Mouse (Mus musculus) midbrain, embryonic 10.5 days (tissue): ENCODE results near the gene Gfpt1. TPM values are rescaled to one million over a fixed set of nuclear protein-coding genes. Genes with fewer than 3 reads are reported as not detected.
"Not testable (repeated sequence)": the region's sequence is repeated elsewhere in the genome, so short reads cannot be mapped to it uniquely, and the experiment has no call there.

ENCODE experiments used
- DNase-seq: peaks from one replicate; pipeline ENCODE4 v3.0.0-alpha.2; 2017; ENCODE audit warnings: low spot score
- H3K27ac ChIP-seq: fragments of 300-500 bp; sonication (generic); replicated peaks from 2 replicates; pipeline ENCODE4 v1.5.1; 2016; ENCODE audit warnings: mild to moderate bottlenecking
- H3K27me3 ChIP-seq: fragments of 300-500 bp; sonication (generic); 2 replicates; pipeline ENCODE4 v1.6.1; 2016; ENCODE audit warnings: low read depth, mild to moderate bottlenecking; ENCODE audit not compliant: poor library complexity, severe bottlenecking
- H3K36me3 ChIP-seq: fragments of 300-500 bp; sonication (generic); 2 replicates; pipeline ENCODE4 v1.6.1; 2016; ENCODE audit warnings: mild to moderate bottlenecking, moderate library complexity
- H3K4me1 ChIP-seq: fragments of 300-500 bp; sonication (generic); 2 replicates; pipeline ENCODE4 v1.6.1; 2016
- H3K4me3 ChIP-seq: fragments of 300-500 bp; sonication (generic); 2 replicates; pipeline ENCODE4 v1.5.1; 2016; ENCODE audit warnings: mild to moderate bottlenecking, moderate library complexity
- H3K9me3 ChIP-seq: fragments of 300-500 bp; sonication (generic); replicated peaks from 2 replicates; pipeline ENCODE4 v1.6.1; 2016; ENCODE audit warnings: mild to moderate bottlenecking
- WGBS: fragments of 180-500 bp; shearing (Covaris S2); methylation state at CpG from one replicate; pipeline ENCODE4 v1.1.7; 2016; 5-methylcytosine and 5-hydroxymethylcytosine counted together
- polyA plus RNA-seq: library from polyadenylated mRNA; unstranded; fragments of >200 nt; fragmentation: Nextera tagmentation; extraction: Ambion mirVana; gene quantifications from 2 replicates; pipeline ENCODE4 v1.2.1, GENCODE M21; 2016

The Gfpt1 gene
- polyA plus RNA-seq, 1 experiment from 2014 or later = 11.5 TPM

GRCm38 (mm10) chr6:87021791-87022190, 20.9 kb upstream of the Gfpt1 start:
- peaks cover 90% of the 10 kb centered on the region for H3K36me3 ChIP-seq
- no peak overlapping the region for H3K27ac ChIP-seq
- no peaks in the 10 kb centered on the region for H3K27me3 ChIP-seq
- no peak overlapping the region for H3K4me3 ChIP-seq
- 98% methylated on average over 12 of the region's 12 CpGs for WGBS
- no peak for DNase-seq
- H3K9me3 ChIP-seq = peaks cover 6% of the 10 kb centered on the region
- no peaks in the 10 kb centered on the region for H3K4me1 ChIP-seq

GRCm38 (mm10) chr6:87026980-87027379, 15.7 kb upstream of the Gfpt1 start:
- H3K27me3 ChIP-seq = no peaks in the 10 kb centered on the region
- DNase-seq = no peak
- 89% methylated on average over 7 of the region's 7 CpGs for WGBS
- H3K4me3 ChIP-seq = no peak overlapping the region
- peaks cover 78% of the 10 kb centered on the region for H3K36me3 ChIP-seq
- no peak overlapping the region for H3K27ac ChIP-seq
- no peaks in the 10 kb centered on the region for H3K4me1 ChIP-seq
- H3K9me3 ChIP-seq = no peaks in the 10 kb centered on the region

GRCm38 (mm10) chr6:87028881-87029280, 13.8 kb upstream of the Gfpt1 start:
- Histone ChIP-seq H3K36me3 (peaks cover 63% of the 10 kb centered on the region), H3K4me3 (no peak overlapping the region), H3K4me1 (no peaks in the 10 kb centered on the region), H3K27me3 (no peaks in the 10 kb centered on the region), H3K9me3 (no peaks in the 10 kb centered on the region), H3K27ac (no peak overlapping the region)
- no peak for DNase-seq

- H3K4me1 ChIP-seq, H3K27ac ChIP-seq, H3K9me3 ChIP-seq, DNase-seq, H3K4me3 ChIP-seq, H3K27me3 ChIP-seq: not testable (repeated sequence)
- WGBS = 93% methylated on average over 7 of the region's 7 CpGs
- peaks cover 39% of the 10 kb centered on the region for H3K36me3 ChIP-seq
Measured at GRCm38 (mm10) chr6:87031310-87031709, 11.3 kb upstream of the Gfpt1 start.

GRCm38 (mm10) chr6:87032401-87032800, 10.2 kb upstream of the Gfpt1 start:
- Histone ChIP-seq H3K9me3 (no peaks in the 10 kb centered on the region), H3K4me3 (no peak overlapping the region), H3K4me1 (no peaks in the 10 kb centered on the region), H3K27me3 (no peaks in the 10 kb centered on the region), H3K36me3 (peaks cover 31% of the 10 kb centered on the region), H3K27ac (no peak overlapping the region)
- DNase-seq = no peak
- 87% methylated on average over 3 of the region's 3 CpGs for WGBS

- WGBS = 91% methylated on average over 3 of the region's 3 CpGs
- no peak overlapping the region for H3K4me3 ChIP-seq
- no peaks in the 10 kb centered on the region for H3K27me3 ChIP-seq
- H3K9me3 ChIP-seq = no peaks in the 10 kb centered on the region
- no peaks in the 10 kb centered on the region for H3K4me1 ChIP-seq
- H3K36me3 ChIP-seq = peaks cover 13% of the 10 kb centered on the region
- no peak overlapping the region for H3K27ac ChIP-seq
- no peak for DNase-seq
Measured at GRCm38 (mm10) chr6:87034395-87034794, 8.3 kb upstream of the Gfpt1 start.

- Histone ChIP-seq H3K27ac (no peak overlapping the region), H3K4me1 (peaks cover 2% of the 10 kb centered on the region; the same call in 1 of the 2 replicates), H3K4me3 (no peak overlapping the region), H3K27me3 (no peaks in the 10 kb centered on the region), H3K36me3 (no peaks in the 10 kb centered on the region; the same call in 1 of the 2 replicates), H3K9me3 (no peaks in the 10 kb centered on the region)
- DNase-seq = no peak
- 91% methylated on average over 10 of the region's 10 CpGs for WGBS
Measured at GRCm38 (mm10) chr6:87037826-87038620, 4.6 kb upstream of the Gfpt1 start.

- 91% methylated on average over 8 of the region's 8 CpGs for whole genome bisulfite sequencing
- peaks cover 13% of the 10 kb centered on the region for H3K4me1 ChIP-seq
- no peaks in the 10 kb centered on the region for H3K27me3 ChIP-seq
- H3K4me3 ChIP-seq = no peak overlapping the region
- no peaks in the 10 kb centered on the region; the same call in 1 of the 2 replicates for H3K36me3 ChIP-seq
- DNase-seq = no peak
- no peaks in the 10 kb centered on the region for H3K9me3 ChIP-seq
- no peak overlapping the region for H3K27ac ChIP-seq
Measured at GRCm38 (mm10) chr6:87039161-87039560, 3.5 kb upstream of the Gfpt1 start.

GRCm38 (mm10) chr6:87040971-87041370, 1.7 kb upstream of the Gfpt1 start:
- H3K4me1 ChIP-seq = peaks cover 15% of the 10 kb centered on the region
- no peak overlapping the region for H3K4me3 ChIP-seq
- H3K27me3 ChIP-seq = no peaks in the 10 kb centered on the region
- WGBS = 87% methylated on average over 4 of the region's 4 CpGs
- no peak for DNase-seq
- H3K27ac ChIP-seq = no peak overlapping the region
- H3K36me3 ChIP-seq = no peaks in the 10 kb centered on the region; the same call in 1 of the 2 replicates
- H3K9me3 ChIP-seq = no peaks in the 10 kb centered on the region

GRCm38 (mm10) chr6:87041431-87041830, 1.2 kb upstream of the Gfpt1 start:
- Histone ChIP-seq H3K4me3 (peak overlapping the region; percentile 95; the same call in 1 of the 2 replicates), H3K27ac (no peak overlapping the region), H3K9me3 (no peaks in the 10 kb centered on the region), H3K4me1 (peaks cover 15% of the 10 kb centered on the region), H3K27me3 (no peaks in the 10 kb centered on the region), H3K36me3 (no peaks in the 10 kb centered on the region; the same call in 1 of the 2 replicates)
- no peak for DNase-seq
- WGBS = 94% methylated on average over 7 of the region's 7 CpGs

GRCm38 (mm10) chr6:87042004-87042336, 676 bp upstream of the Gfpt1 start:
- Histone ChIP-seq H3K4me3 (peak overlapping the region; percentile 95), H3K9me3 (no peaks in the 10 kb centered on the region), H3K4me1 (peaks cover 15% of the 10 kb centered on the region), H3K27me3 (no peaks in the 10 kb centered on the region), H3K27ac (peak overlapping the region; percentile 91), H3K36me3 (no peaks in the 10 kb centered on the region; the same call in 1 of the 2 replicates)
- DNase-seq = no peak
- under 1% methylated on average over 11 of the region's 11 CpGs for WGBS

- DNase-seq = no peak
- peaks cover 15% of the 10 kb centered on the region for H3K4me1 ChIP-seq
- H3K9me3 ChIP-seq = no peaks in the 10 kb centered on the region
- peak overlapping the region; percentile 91 for H3K27ac ChIP-seq
- no peaks in the 10 kb centered on the region for H3K27me3 ChIP-seq
- WGBS = 1% methylated on average over 9 of the region's 9 CpGs
- H3K36me3 ChIP-seq = peaks cover 6% of the 10 kb centered on the region; the same call in 1 of the 2 replicates
- H3K4me3 ChIP-seq = peak overlapping the region; percentile 95
Measured at GRCm38 (mm10) chr6:87043131-87043516, 478 bp downstream of the Gfpt1 start.

- Histone ChIP-seq H3K27ac (no peak overlapping the region), H3K36me3 (peaks cover 13% of the 10 kb centered on the region; the same call in 1 of the 2 replicates), H3K4me3 (no peak overlapping the region), H3K4me1 (peaks cover 15% of the 10 kb centered on the region), H3K27me3 (no peaks in the 10 kb centered on the region), H3K9me3 (no peaks in the 10 kb centered on the region)
- DNase-seq = no peak
- 90% methylated on average over 2 of the region's 2 CpGs for WGBS
Measured at GRCm38 (mm10) chr6:87044895-87045294, 2.2 kb downstream of the Gfpt1 start.
